Comparison of ENCODE assay signal across 32 mouse cellular contexts in the genomic region with DNA sequence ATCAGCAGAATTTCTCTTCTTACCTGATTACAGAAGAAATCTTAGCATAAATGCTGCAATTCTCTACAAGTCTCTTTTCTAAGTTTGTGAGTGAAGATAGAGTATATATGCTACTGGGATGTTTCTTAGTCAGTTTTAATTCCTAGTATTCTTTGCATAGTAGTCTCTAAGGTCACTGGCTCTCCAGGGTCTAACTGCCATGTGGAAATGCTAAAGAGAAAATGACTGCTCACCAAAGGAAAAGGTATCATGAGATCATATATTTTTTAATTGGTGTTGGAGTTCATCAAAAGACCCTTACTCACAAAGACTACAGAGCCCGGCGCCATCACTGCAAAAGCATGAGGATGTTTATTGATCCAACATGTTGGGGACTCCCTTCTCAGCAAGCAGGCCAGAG. TPM values are rescaled to one million over a fixed set of nuclear protein-coding genes. Genes with fewer than 3 reads are reported as not detected.
"Had no signal": no experiment of that assay in that cellular context is flagged by ENCODE, and none has a peak within 500 bp of the region (broad histone marks: within the 10 kb centered on the region; RNA-seq: fewer than 3 reads in every experiment).

A gene (minus strand): TSS at position 101 of the 400 bp plus-strand sequence.

- ATAC-seq: hindbrain, embryonic 16.5 days; hindbrain, postnatal 0 days; inflammation-experienced regulatory T-cells, adult 6 months; intestine, embryonic 15.5 days; intestine, embryonic 16.5 days; intestine, postnatal 0 days had no signal

- DNase-seq: heart, postnatal 10 days; heart, postnatal 14 days; heart, postnatal 36 days; heart, postnatal 4 days; kidney, adult 11 months; kidney, adult 18-20 months; kidney, adult 2 months; kidney, adult 8-10 months; kidney, adult 9 months; kidney, postnatal 10 days; kidney, postnatal 14 days; kidney, postnatal 25 days; kidney, postnatal 36 days; kidney, postnatal 4 days; layer of hippocampus, adult 9-11 months; layer of hippocampus, postnatal 36 days had no signal

RNA-seq across cellular contexts. Expression of the gene that starts here (rescaled TPM):
- total RNA-seq: heart, postnatal 10 days; heart, postnatal 14 days; heart, postnatal 25 days; heart, postnatal 36 days; heart, postnatal 4 days; hematopoietic stem cell, adult 5-6 weeks; hindbrain, postnatal 0 days; layer of hippocampus, adult 18-20 months; layer of hippocampus, adult 2 months; layer of hippocampus, adult 8-10 months; layer of hippocampus, postnatal 10 days; layer of hippocampus, postnatal 14 days; layer of hippocampus, postnatal 25 days; layer of hippocampus, postnatal 36 days; left cerebral cortex, adult 18-20 months; left cerebral cortex, adult 2 months had no signal
